Mouse (Mus musculus) bone marrow, adult 2 months (tissue): ENCODE results near the gene Myh9. TPM values are rescaled to one million over a fixed set of nuclear protein-coding genes. Genes with fewer than 3 reads are reported as not detected.

Experiments
- H3K27ac ChIP-seq: fragments of 200-500 bp; 2 replicates; pipeline ENCODE4 v1.5.1; 2012; ENCODE audit warnings: low read depth, mild to moderate bottlenecking, control low read depth, inconsistent platforms, low read length; ENCODE audit not compliant: control insufficient read depth, poor library complexity, insufficient read depth
- H3K4me1 ChIP-seq: fragments of 200-500 bp; 2 replicates; pipeline ENCODE4 v1.6.1; 2011; ENCODE audit warnings: low read length; ENCODE audit not compliant: control insufficient read depth, insufficient read depth
- H3K4me3 ChIP-seq: fragments of 200-500 bp; replicated peaks from 2 replicates; pipeline ENCODE3; 2011; ENCODE audit warnings: mild to moderate bottlenecking, low read depth, low read length, control low read depth; ENCODE audit not compliant: control insufficient read depth
- CTCF ChIP-seq: fragments of 200-500 bp; IDR thresholded peaks from 2 replicates; pipeline ENCODE4 v1.5.1; 2011; ENCODE audit warnings: low read length, control low read depth; ENCODE audit not compliant: control insufficient read depth, insufficient read depth
- POLR2A ChIP-seq: fragments of 200-500 bp; IDR thresholded peaks from 2 replicates; pipeline ENCODE4 v1.6.1; 2011; ENCODE audit warnings: low read depth, mild to moderate bottlenecking, control low read depth, low read length, borderline replicate concordance; ENCODE audit not compliant: control insufficient read depth
- WGBS: fragments of 180-500 bp; shearing (Covaris S2); methylation state at CpG from one replicate; pipeline ENCODE4 v1.1.7; 2018; 5-methylcytosine and 5-hydroxymethylcytosine counted together
- polyA plus RNA-seq: library from polyadenylated mRNA; stranded (reverse); fragments of >200 nt; gene quantifications from 2 replicates; pipeline ENCODE4 v1.2.4, GENCODE M21; 2011; ENCODE audit warnings: low replicate concordance; ENCODE audit not compliant: missing spikeins, insufficient read depth, insufficient read length

Myh9 gene
- polyA plus RNA-seq, 1 experiment = 399 TPM

- 73% methylated on average over 22 of the region's 22 CpGs for WGBS
- Histone ChIP-seq H3K27ac (no peak overlapping the region), H3K4me1 (no peaks in the 10 kb centered on the region), H3K4me3 (no peak overlapping the region)
- TF ChIP-seq POLR2A (no peak), CTCF (peak; percentile 71)
These were observed 80.2 kb downstream of the Myh9 start for GRCm38 (mm10) chr15:77761561-77762380.

GRCm38 (mm10) chr15:77761083-77761482, 80.9 kb downstream of the Myh9 start:
- H3K4me3 ChIP-seq = no peak overlapping the region
- 96% methylated on average over 7 of the region's 7 CpGs for WGBS
- H3K4me1 ChIP-seq = peaks cover under 1% of the 10 kb centered on the region; the same call in 1 of the 2 replicates
- TF ChIP-seq CTCF = no peak
- no peak for TF ChIP-seq POLR2A
- no peak overlapping the region for H3K27ac ChIP-seq

- TF ChIP-seq POLR2A (no peak), CTCF (no peak)
- Histone ChIP-seq H3K27ac (no peak overlapping the region), H3K4me1 (peaks cover 1% of the 10 kb centered on the region; the same call in 1 of the 2 replicates), H3K4me3 (no peak overlapping the region)
- 93% methylated on average over 16 of the region's 16 CpGs for WGBS
These were observed 81.9 kb downstream of the Myh9 start for GRCm38 (mm10) chr15:77760037-77760436.

GRCm38 (mm10) chr15:77757586-77758226, 84.3 kb downstream of the Myh9 start:
- H3K4me3 ChIP-seq = no peak overlapping the region
- TF ChIP-seq POLR2A = no peak
- no peak for TF ChIP-seq CTCF
- peaks cover 1% of the 10 kb centered on the region; the same call in 1 of the 2 replicates for H3K4me1 ChIP-seq
- no peak overlapping the region for H3K27ac ChIP-seq
- 84% methylated on average over 4 of the region's 4 CpGs for WGBS

GRCm38 (mm10) chr15:77756848-77757247, 85.1 kb downstream of the Myh9 start, which contains the start of gene Apol8:
Gene Apol8 (minus strand): TSS chr15:77757003.
- peak within 1 kb of the TSS; percentile 68; the same call in 1 of the 2 replicates for H3K27ac ChIP-seq

GRCm38 (mm10) chr15:77756081-77756480, 85.9 kb downstream of the Myh9 start:
- WGBS = 62% methylated on average over 2 of the region's 2 CpGs
- no peak for TF ChIP-seq POLR2A
- no peak for TF ChIP-seq CTCF
- peaks cover 1% of the 10 kb centered on the region; the same call in 1 of the 2 replicates for H3K4me1 ChIP-seq
- H3K27ac ChIP-seq = 0 out of 2 replicates have a peak overlapping the region, but pooled peaks have one; percentile 38
- peak overlapping the region; percentile 38 for H3K4me3 ChIP-seq

More at GRCm38 (mm10) chr15:77756848-77757247, 85.1 kb downstream of the Myh9 start, which contains the start of gene Apol8:
- WGBS = 3% methylated on average over 9 of the region's 9 CpGs
- TF ChIP-seq POLR2A (no peak), CTCF (peak; percentile 99)
- Histone ChIP-seq H3K4me1 (peaks cover 1% of the 10 kb centered on the region; the same call in 1 of the 2 replicates), H3K4me3 (peak within 1 kb of the TSS; percentile 39)

GRCm38 (mm10) chr15:77755132-77755531, 86.8 kb downstream of the Myh9 start:
- WGBS = 53% methylated on average over 2 of the region's 2 CpGs
- H3K4me1 ChIP-seq = peaks cover 1% of the 10 kb centered on the region; the same call in 1 of the 2 replicates
- H3K27ac ChIP-seq = 0 out of 2 replicates have a peak overlapping the region, but pooled peaks have one; percentile 7

GRCm38 (mm10) chr15:77752443-77752842, 89.5 kb downstream of the Myh9 start:
- Histone ChIP-seq H3K4me3 (no peak overlapping the region), H3K4me1 (peaks cover 1% of the 10 kb centered on the region; the same call in 1 of the 2 replicates)
- 56% methylated on average over 11 of the region's 11 CpGs for WGBS

More at GRCm38 (mm10) chr15:77755132-77755531, 86.8 kb downstream of the Myh9 start:
- H3K4me3 ChIP-seq = peak overlapping the region; percentile 70
- TF ChIP-seq POLR2A = no peak
- no peak for TF ChIP-seq CTCF

More at GRCm38 (mm10) chr15:77752443-77752842, 89.5 kb downstream of the Myh9 start:
- TF ChIP-seq POLR2A (no peak), CTCF (no peak)
- H3K27ac ChIP-seq = no peak overlapping the region
